Mouse (Mus musculus) myocyte (in vitro differentiated cells): ENCODE results near the gene Fcnb. TPM values are rescaled to one million over a fixed set of nuclear protein-coding genes. Genes with fewer than 3 reads are reported as not detected.

Source experiments
- H3K27me3 ChIP-seq: one replicate; pipeline ENCODE4 v1.6.1; 2011; ENCODE audit not compliant: control insufficient read depth, insufficient read depth, insufficient read length
- H3K36me3 ChIP-seq: one replicate; pipeline ENCODE4 v1.6.1; 2011; ENCODE audit not compliant: control insufficient read depth, insufficient read depth
- H3K4me2 ChIP-seq: one replicate; pipeline ENCODE4 v1.6.1; 2011; ENCODE audit warnings: low read depth, control low read depth
- H3K4me3 ChIP-seq: one replicate; pipeline ENCODE4 v1.5.1; 2011; ENCODE audit warnings: mild to moderate bottlenecking, control low read depth, moderate library complexity
- H3K79me2 ChIP-seq: one replicate; pipeline ENCODE4 v1.6.1; 2011; ENCODE audit not compliant: control insufficient read depth, insufficient read depth
- H3ac ChIP-seq: one replicate; pipeline ENCODE4 v1.6.1; 2011; ENCODE audit not compliant: control insufficient read depth, insufficient read length
- CEBPB ChIP-seq: IDR thresholded peaks from 2 replicates; pipeline ENCODE4 v1.6.1; 2011; ENCODE audit warnings: mild to moderate bottlenecking, moderate library complexity; ENCODE audit not compliant: poor library complexity, insufficient read depth, severe bottlenecking
- E2F4 ChIP-seq: IDR thresholded peaks from one replicate; pipeline ENCODE4 v1.6.1; 2011; ENCODE audit warnings: mild to moderate bottlenecking, control low read depth, moderate library complexity; ENCODE audit not compliant: insufficient read depth
- MAX ChIP-seq: IDR thresholded peaks from one replicate; pipeline ENCODE4 v1.6.1; 2011; ENCODE audit warnings: low read depth, mild to moderate bottlenecking, control low read depth
- MYOD1 ChIP-seq, 3 experiments: IDR thresholded peaks; one replicate each; pipeline ENCODE4 v1.6.1; 2011; ENCODE audit warnings: control low read depth in 2 of 3, low read depth in 2 of 3, mild to moderate bottlenecking in 2 of 3, moderate library complexity in 1 of 3; ENCODE audit not compliant: insufficient read length in 2 of 3, control insufficient read depth in 1 of 3
- MYOG ChIP-seq, 3 experiments: IDR thresholded peaks; one replicate each; pipeline ENCODE4 v1.6.1; 2011; ENCODE audit warnings: control low read depth in 2 of 3, low read depth in 2 of 3, mild to moderate bottlenecking in 2 of 3; ENCODE audit not compliant: insufficient read length in 2 of 3, control insufficient read depth in 1 of 3, insufficient read depth in 1 of 3
- POLR2A ChIP-seq: IDR thresholded peaks from one replicate; pipeline ENCODE4 v1.6.1; 2011; ENCODE audit warnings: low read depth, mild to moderate bottlenecking, control low read depth, moderate library complexity; ENCODE audit not compliant: insufficient read length
- POLR2AphosphoS2 ChIP-seq: IDR thresholded peaks from one replicate; pipeline ENCODE4 v1.6.1; 2011; ENCODE audit warnings: low read depth, control low read depth; ENCODE audit not compliant: insufficient read length
- REST ChIP-seq: IDR thresholded peaks from one replicate; pipeline ENCODE4 v1.6.1; 2011; ENCODE audit warnings: mild to moderate bottlenecking, control low read depth, moderate library complexity; ENCODE audit not compliant: insufficient read depth, insufficient read length
- SRF ChIP-seq: IDR thresholded peaks from one replicate; pipeline ENCODE4 v1.6.1; 2011; ENCODE audit warnings: low read depth; ENCODE audit not compliant: control insufficient read depth, insufficient read length
- TCF12 ChIP-seq: IDR thresholded peaks from one replicate; pipeline ENCODE4 v1.6.1; 2011; ENCODE audit warnings: mild to moderate bottlenecking, control low read depth; ENCODE audit not compliant: poor library complexity, insufficient read depth, severe bottlenecking
- TCF3 ChIP-seq: IDR thresholded peaks from one replicate; pipeline ENCODE4 v1.6.1; 2011; ENCODE audit warnings: low read depth, control low read depth; ENCODE audit not compliant: insufficient read length
- USF1 ChIP-seq: IDR thresholded peaks from one replicate; pipeline ENCODE4 v1.6.1; 2011; ENCODE audit warnings: low read depth, mild to moderate bottlenecking, control low read depth, moderate library complexity
- polyA plus RNA-seq: library from polyadenylated mRNA; unstranded; fragments of >200 nt; fragmentation: generic; extraction: Trizol; gene quantifications from one replicate; pipeline ENCODE4 v1.2.1, GENCODE M21; 2012; ENCODE audit warnings: missing spikeins

Gene Fcnb
- polyA plus RNA-seq, 1 experiment: not detected

DNA sequence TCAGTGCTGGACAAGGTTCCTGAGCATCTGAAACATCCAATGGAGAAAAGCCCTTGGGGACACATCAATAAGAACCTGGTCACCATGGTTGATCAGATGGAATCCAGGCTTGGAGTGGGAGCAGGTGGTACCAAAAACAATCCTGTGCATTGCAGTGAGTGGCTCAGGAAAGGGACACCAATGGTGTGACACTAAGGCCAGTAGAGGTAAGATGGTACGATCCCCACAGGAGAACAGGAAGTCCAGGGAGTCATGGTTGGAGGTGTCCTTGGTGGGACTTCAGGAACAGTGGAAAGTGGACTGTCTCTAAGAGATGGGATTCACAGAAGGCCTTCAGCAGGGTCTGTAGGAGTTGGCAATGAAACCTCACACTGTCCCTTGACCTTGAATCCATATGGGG lies 44.2 kb downstream of the Fcnb start:
- Histone ChIP-seq H3K4me2 (no peak overlapping the region), H3K27me3 (no peaks in the 10 kb centered on the region), H3K36me3 (peaks cover 9% of the 10 kb centered on the region), H3K4me3 (no peak overlapping the region), H3K79me2 (no peaks in the 10 kb centered on the region), H3ac (no peak overlapping the region)
- TF ChIP-seq POLR2AphosphoS2 (peak; percentile 85), USF1 (no peak), E2F4 (no peak), REST (no peak), MYOD1 (IDR thresholded peaks at IDR 0.05; ENCODE audit: control insufficient read depth in 1 of 3, insufficient read length in 2 of 3, low read depth in 2 of 3) (no peak), POLR2A (peak; percentile 30)

DNA sequence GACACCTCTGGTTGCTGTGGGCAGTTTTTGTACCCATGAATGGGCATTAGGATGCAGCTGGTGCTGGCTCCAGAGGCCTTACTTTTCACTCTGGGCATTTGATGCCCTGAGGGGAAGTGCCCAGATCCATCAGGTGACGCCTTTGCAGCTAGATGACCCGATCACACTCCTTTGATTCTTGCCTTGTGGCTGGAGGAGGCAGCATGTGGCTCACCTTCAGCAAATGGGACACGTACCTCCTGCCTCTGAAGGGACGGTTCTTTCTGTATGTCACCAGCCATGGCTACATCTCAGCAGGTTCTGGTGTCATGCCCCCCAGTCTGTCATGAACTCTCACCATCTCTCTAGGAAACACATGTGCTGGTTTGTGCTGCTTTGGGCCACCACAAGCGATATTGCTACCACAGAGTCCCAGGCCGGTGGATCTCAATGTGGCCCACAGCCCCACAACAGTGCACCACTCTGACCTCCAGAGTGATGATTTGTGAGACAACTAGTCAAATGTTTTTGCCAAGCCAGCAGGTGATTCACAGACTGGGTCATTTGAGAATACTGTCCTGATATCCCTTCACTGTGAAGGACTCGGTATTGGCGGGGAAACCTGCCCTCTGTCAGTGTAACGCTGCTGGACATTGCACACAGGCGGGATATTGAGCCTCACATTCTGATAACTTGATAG lies 44.9 kb downstream of the Fcnb start:
- H3K36me3 ChIP-seq: peaks cover 16% of the 10 kb centered on the region
- no peaks in the 10 kb centered on the region for H3K27me3 ChIP-seq
- H3ac ChIP-seq: no peak overlapping the region
- no peaks in the 10 kb centered on the region for H3K79me2 ChIP-seq
- H3K4me3 ChIP-seq: no peak overlapping the region
- TF ChIP-seq POLR2A (peak; percentile 22), REST (no peak), TCF12 (no peak), MYOD1 (IDR thresholded peaks at IDR 0.05; ENCODE audit: control insufficient read depth in 1 of 3, insufficient read length in 2 of 3, low read depth in 2 of 3) (no peak), USF1 (no peak), POLR2AphosphoS2 (peak; percentile 77), SRF (no peak), MAX (no peak), E2F4 (no peak), CEBPB (no peak), TCF3 (no peak), MYOG (IDR thresholded peaks at IDR 0.05; ENCODE audit: control insufficient read depth in 1 of 3, insufficient read depth in 1 of 3, insufficient read length in 2 of 3, low read depth in 2 of 3) (no peak)
- H3K4me2 ChIP-seq: no peak overlapping the region

GRCm38 (mm10) chr2:28038391-28039096 lies 46.1 kb downstream of the Fcnb start:
- TF ChIP-seq SRF (no peak), POLR2AphosphoS2 (peak; percentile 68)
- Histone ChIP-seq H3ac (no peak overlapping the region), H3K27me3 (no peaks in the 10 kb centered on the region), H3K36me3 (peaks cover 17% of the 10 kb centered on the region), H3K4me2 (no peak overlapping the region), H3K4me3 (no peak overlapping the region), H3K79me2 (no peaks in the 10 kb centered on the region)

- Histone ChIP-seq H3K79me2 (no peaks in the 10 kb centered on the region), H3ac (no peak overlapping the region), H3K4me3 (no peak overlapping the region), H3K4me2 (no peak overlapping the region), H3K36me3 (peaks cover 22% of the 10 kb centered on the region), H3K27me3 (no peaks in the 10 kb centered on the region)
- TF ChIP-seq TCF3 (no peak), SRF (no peak), REST (no peak), POLR2AphosphoS2 (no peak), MAX (no peak), POLR2A (no peak), CEBPB (no peak), MYOG (IDR thresholded peaks at IDR 0.05; ENCODE audit: control insufficient read depth in 1 of 3, insufficient read depth in 1 of 3, insufficient read length in 2 of 3, low read depth in 2 of 3) (no peak)
Observed at GRCm38 (mm10) chr2:28037505-28038390, 46.9 kb downstream of the Fcnb start.

- Histone ChIP-seq H3ac (no peak overlapping the region), H3K36me3 (peaks cover 26% of the 10 kb centered on the region), H3K27me3 (no peaks in the 10 kb centered on the region), H3K4me3 (no peak overlapping the region), H3K79me2 (no peaks in the 10 kb centered on the region), H3K4me2 (no peak overlapping the region)
- TF ChIP-seq USF1: no peak
- no peak for TF ChIP-seq MAX
- no peak for TF ChIP-seq SRF
- no peak for TF ChIP-seq REST
- no peak for TF ChIP-seq E2F4
- no peak for TF ChIP-seq MYOD1 (IDR thresholded peaks at IDR 0.05; ENCODE audit: control insufficient read depth in 1 of 3, insufficient read length in 2 of 3, low read depth in 2 of 3)
- no peak for TF ChIP-seq CEBPB
- TF ChIP-seq POLR2AphosphoS2: no peak
- no peak for TF ChIP-seq TCF12
- TF ChIP-seq MYOG (IDR thresholded peaks at IDR 0.05; ENCODE audit: control insufficient read depth in 1 of 3, insufficient read depth in 1 of 3, insufficient read length in 2 of 3, low read depth in 2 of 3): no peak
- no peak for TF ChIP-seq TCF3
- TF ChIP-seq POLR2A: no peak
Observed at GRCm38 (mm10) chr2:28036788-28037187, 47.9 kb downstream of the Fcnb start.
